Mouse (Mus musculus) spleen, adult 2 months (tissue): ENCODE measurements around the gene Glt1d1.

Experiments used
- CTCF ChIP-seq: fragments of 200-500 bp; IDR thresholded peaks from 2 replicates; pipeline ENCODE4 v1.5.1; 2011; ENCODE audit warnings: mild to moderate bottlenecking, inconsistent platforms; ENCODE audit not compliant: insufficient read depth, insufficient read length, insufficient replicate concordance; ENCODE audit errors: extremely low read depth
- POLR2A ChIP-seq: fragments of 200-500 bp; IDR thresholded peaks from 2 replicates; pipeline ENCODE4 v1.6.1; 2011; ENCODE audit warnings: low read depth, low read length, inconsistent platforms

GRCm38 (mm10) chr5:127688568-127689170 is 56.6 kb downstream of the Glt1d1 start:
- no peak for TF ChIP-seq CTCF
- TF ChIP-seq POLR2A = no peak
